Mouse (Mus musculus) liver, adult 2 months (tissue): Measurements from ENCODE around the gene Caprin2.

Experiments used
- CTCF ChIP-seq: fragments of 200-500 bp; IDR thresholded peaks from 2 replicates; pipeline ENCODE4 v1.5.1; 2011; ENCODE audit warnings: low read depth, low read length, control low read depth
- POLR2A ChIP-seq: fragments of 200-500 bp; IDR thresholded peaks from 2 replicates; pipeline ENCODE4 v1.6.1; 2011; ENCODE audit warnings: low read length, control low read depth; ENCODE audit not compliant: insufficient read depth; ENCODE audit errors: extremely low read depth

DNA sequence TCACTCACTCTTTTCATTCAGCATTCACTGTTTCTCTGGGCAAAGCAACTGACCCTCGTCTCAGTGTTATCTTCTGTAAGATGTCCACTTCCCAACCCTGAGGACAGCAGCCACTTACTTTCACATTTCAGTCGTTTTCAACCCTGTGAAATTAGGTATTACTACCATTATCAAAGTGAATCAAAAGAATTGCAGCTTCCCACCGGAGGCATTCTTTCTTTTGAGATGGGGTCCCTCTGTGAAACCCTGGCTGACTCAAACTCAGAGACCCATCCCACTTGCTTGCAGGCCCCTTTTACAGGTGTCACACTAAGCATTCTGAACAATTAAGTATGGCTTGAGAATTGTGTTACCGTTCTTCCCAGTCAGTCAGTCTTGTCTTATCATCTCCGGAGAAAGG, 45.8 kb upstream of the Caprin2 start:
- TF ChIP-seq CTCF (no peak), POLR2A (no peak)
